Mouse (Mus musculus) spleen, adult 2 months (tissue): ENCODE data around the gene Smagp.

ENCODE experiments used
- CTCF ChIP-seq: fragments of 200-500 bp; IDR thresholded peaks from 2 replicates; pipeline ENCODE4 v1.5.1; 2011; ENCODE audit warnings: mild to moderate bottlenecking, inconsistent platforms; ENCODE audit not compliant: insufficient read depth, insufficient read length, insufficient replicate concordance; ENCODE audit errors: extremely low read depth
- POLR2A ChIP-seq: fragments of 200-500 bp; IDR thresholded peaks from 2 replicates; pipeline ENCODE4 v1.6.1; 2011; ENCODE audit warnings: low read depth, low read length, inconsistent platforms

- TF ChIP-seq POLR2A (no peak), CTCF (no peak)
Observed at GRCm38 (mm10) chr15:100642451-100642850, 5.7 kb upstream of the Smagp start.
